Mouse (Mus musculus) small intestine, adult 2 months (tissue): ENCODE measurements around the gene Gramd1b.

Experiments
- CTCF ChIP-seq: fragments of 200-500 bp; IDR thresholded peaks from 2 replicates; pipeline ENCODE4 v1.5.1; 2012; ENCODE audit warnings: low read depth, mild to moderate bottlenecking, control low read depth, inconsistent platforms, low read length, moderate library complexity, mixed read lengths; ENCODE audit not compliant: insufficient replicate concordance, insufficient read length; ENCODE audit errors: extremely low read depth
- POLR2A ChIP-seq: fragments of 200-500 bp; IDR thresholded peaks from 2 replicates; pipeline ENCODE4 v1.6.1; 2012; ENCODE audit warnings: low read depth, mild to moderate bottlenecking, control low read depth, inconsistent platforms, low read length, moderate library complexity

DNA sequence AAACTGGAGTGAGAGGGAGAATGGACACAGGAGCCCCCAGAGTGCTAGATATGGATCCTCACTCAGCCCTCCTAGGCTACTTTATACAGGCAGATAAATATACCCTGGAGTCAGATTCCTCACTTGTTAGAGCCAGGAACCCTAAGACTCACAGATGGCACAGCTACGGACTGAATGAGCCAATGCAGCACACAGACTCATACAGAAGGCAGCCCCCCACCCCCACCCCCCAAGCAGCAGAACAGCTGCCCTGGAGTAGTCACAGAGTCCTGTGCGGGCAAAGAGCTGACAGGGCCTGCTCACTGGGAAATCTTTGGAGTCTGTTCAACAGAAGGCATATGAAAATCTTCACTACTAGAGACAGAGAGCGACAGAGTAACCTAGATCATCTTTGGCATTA is 223.9 kb downstream of the Gramd1b start:
- no peak for TF ChIP-seq POLR2A
- no peak for TF ChIP-seq CTCF
